Mouse (Mus musculus): Measurements from ENCODE around the gene Snx4.

GRCm38 (mm10) chr16:33222482-33222881 lies 28.8 kb upstream of the Snx4 start:
- TF ChIP-seq TCF12 (IDR thresholded peaks at IDR 0.05; ENCODE audit: insufficient read depth, poor library complexity, severe bottlenecking): no peak
- TF ChIP-seq MYOD1 (IDR thresholded peaks at IDR 0.05; ENCODE audit: control insufficient read depth in 1 of 3, insufficient read length in 2 of 3, low read depth in 2 of 3): no peak
- TF ChIP-seq POLR2A (IDR thresholded peaks at IDR 0.05; ENCODE audit: insufficient read length, low read depth): no peak
- TF ChIP-seq USF1 (IDR thresholded peaks at IDR 0.05; ENCODE audit: low read depth): no peak
- TF ChIP-seq POLR2AphosphoS2 (IDR thresholded peaks at IDR 0.05; ENCODE audit: insufficient read length, low read depth): no peak
- no peak for TF ChIP-seq TCF3 (IDR thresholded peaks at IDR 0.05; ENCODE audit: insufficient read length, low read depth)
- TF ChIP-seq REST (IDR thresholded peaks at IDR 0.05; ENCODE audit: insufficient read depth, insufficient read length): no peak
- TF ChIP-seq CEBPB (IDR thresholded peaks at IDR 0.05; ENCODE audit: insufficient read depth, poor library complexity, severe bottlenecking): no peak
- TF ChIP-seq MAX (IDR thresholded peaks at IDR 0.05; ENCODE audit: low read depth): no peak
- TF ChIP-seq SRF (IDR thresholded peaks at IDR 0.05; ENCODE audit: control insufficient read depth, insufficient read length, low read depth): no peak
- TF ChIP-seq MYOG (IDR thresholded peaks at IDR 0.05; ENCODE audit: control insufficient read depth in 1 of 3, insufficient read depth in 1 of 3, insufficient read length in 2 of 3, low read depth in 2 of 3): no peak
